Mouse (Mus musculus) lung, postnatal 14 days (tissue): ENCODE measurements around the gene Prrg1.
A peak's percentile ranks its signal among the peaks of the same experiment; 100 is the strongest.
"Not testable (repeated sequence)": the region's sequence is repeated elsewhere in the genome, so short reads cannot be mapped to it uniquely, and the experiment has no call there.

Source experiments
- DNase-seq: peaks from one replicate; pipeline ENCODE4 v3.0.0; 2021

Gene Prrg1

GRCm38 (mm10) chrX:78583202-78584004 lies at the start of gene Prrg1:
Gene Prrg1, minus strand, starts transcription at chrX:78583896.
- DNase-seq: peak; percentile 74

GRCm38 (mm10) chrX:78605814-78606213 lies 22.1 kb upstream of the Prrg1 start:
- no peak for DNase-seq

- no peak for DNase-seq
Observed at GRCm38 (mm10) chrX:78593138-78593537, 9.4 kb upstream of the Prrg1 start.

GRCm38 (mm10) chrX:78582854-78583201 lies 868 bp downstream of the Prrg1 start:
- DNase-seq: peak; percentile 57

DNA sequence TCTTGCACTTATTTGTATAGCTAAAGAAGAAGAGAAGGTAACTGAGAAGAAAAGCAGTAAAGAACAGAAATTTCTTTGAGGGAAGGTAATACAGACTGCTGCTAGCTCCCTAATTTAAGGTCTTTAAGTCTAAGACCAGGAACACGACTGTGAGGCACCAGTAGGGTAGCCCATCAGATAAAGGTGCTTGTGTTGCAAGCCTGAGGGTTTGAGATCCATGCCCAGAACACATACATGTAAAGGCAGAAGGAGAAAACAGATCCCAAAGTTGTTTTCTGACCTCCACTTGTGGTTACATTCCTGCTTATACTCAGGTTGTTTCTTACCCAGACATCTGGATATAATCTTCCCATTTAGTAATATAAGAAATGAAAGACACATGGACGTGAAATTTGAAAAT lies 20.2 kb downstream of the Prrg1 start:
- no peak for DNase-seq

DNA sequence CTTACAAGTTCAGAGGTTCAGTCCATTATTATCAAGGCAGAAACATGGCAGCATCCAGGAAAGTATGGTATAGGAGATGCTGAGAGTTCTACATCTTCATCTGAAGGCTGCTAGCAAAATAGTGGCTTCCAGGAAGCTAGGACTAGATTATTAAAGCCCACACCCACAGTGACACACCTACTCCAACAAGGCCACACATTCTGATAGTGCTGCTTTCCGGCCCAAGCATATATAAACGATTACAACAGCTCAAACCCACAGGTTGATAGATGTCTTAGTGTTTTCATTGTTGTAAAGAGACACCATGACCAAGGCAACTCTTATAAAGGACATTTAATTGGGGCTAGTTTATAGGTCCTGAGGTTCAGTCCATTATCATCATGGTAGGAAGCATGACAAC lies 30.3 kb downstream of the Prrg1 start:
- no peak for DNase-seq

GRCm38 (mm10) chrX:78552704-78553103 lies 31.0 kb downstream of the Prrg1 start:
- no peak for DNase-seq

DNA sequence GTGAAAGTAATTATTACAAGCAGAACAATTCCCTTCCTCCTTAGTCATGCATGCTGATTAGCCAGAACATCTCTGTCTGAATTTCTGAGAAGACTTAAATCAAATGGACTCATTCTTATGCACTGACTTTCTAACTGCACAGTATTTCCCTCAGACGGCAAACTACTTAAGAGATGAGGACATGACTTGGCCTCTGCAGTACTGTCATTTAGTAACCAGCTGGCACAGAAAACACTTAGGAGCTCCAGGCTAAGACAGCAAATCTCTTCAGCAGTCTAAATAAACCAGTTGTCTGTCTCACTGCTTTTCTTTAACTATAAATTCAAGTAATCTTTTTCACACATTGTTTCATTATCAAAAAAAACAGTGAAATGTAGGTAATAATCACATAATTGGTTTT lies 36.0 kb downstream of the Prrg1 start:
- no peak for DNase-seq

DNA sequence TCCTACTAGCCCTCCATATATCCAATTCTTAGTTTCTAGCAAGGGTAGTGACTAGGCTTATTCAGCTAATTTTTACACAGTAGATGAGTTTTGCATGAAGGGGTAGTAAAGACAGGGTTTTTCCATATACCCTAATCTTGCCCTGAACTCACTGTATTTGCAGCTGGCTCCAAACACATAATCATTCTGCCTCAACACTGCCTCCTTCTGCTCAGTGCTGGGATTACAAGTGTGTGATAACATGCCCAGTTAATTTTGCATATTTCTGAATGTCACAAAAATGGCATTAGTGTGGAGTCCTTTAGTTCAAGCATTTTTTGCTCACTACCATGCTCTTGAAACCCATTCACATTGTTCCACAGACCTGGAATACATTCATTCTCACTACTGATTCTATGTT lies 44.0 kb downstream of the Prrg1 start:
- peak; percentile 4 for DNase-seq

GRCm38 (mm10) chrX:78538632-78539316 lies 44.9 kb downstream of the Prrg1 start:
- peak; percentile 0 for DNase-seq

GRCm38 (mm10) chrX:78518301-78518700 lies 65.4 kb downstream of the Prrg1 start:
- DNase-seq: no peak

- DNase-seq: no peak
Observed at GRCm38 (mm10) chrX:78482987-78483386, 100.7 kb downstream of the Prrg1 start.

GRCm38 (mm10) chrX:78479710-78480109 lies 104.0 kb downstream of the Prrg1 start:
- no peak for DNase-seq

- DNase-seq: no peak
Observed at GRCm38 (mm10) chrX:78434357-78434756, 149.3 kb downstream of the Prrg1 start.

DNA sequence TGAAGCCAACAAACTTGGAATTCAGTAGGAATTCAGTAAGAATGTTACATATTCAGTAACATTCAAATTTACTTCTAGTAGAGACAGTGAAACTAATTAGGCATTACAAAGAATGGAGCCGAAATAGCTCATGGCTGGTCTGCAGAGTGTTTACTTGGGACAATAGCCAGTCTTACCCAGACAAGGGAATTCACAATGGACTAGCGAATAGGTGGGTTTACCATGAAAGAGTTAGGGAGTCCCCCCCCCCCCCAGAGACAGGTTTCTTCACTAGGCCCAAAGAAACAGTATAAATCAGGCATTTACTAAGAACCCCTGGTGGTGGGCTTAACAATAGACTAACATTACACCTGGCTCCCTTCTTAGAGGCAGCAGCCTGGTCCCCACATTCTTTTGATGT lies 180.3 kb downstream of the Prrg1 start:
- DNase-seq: not testable (repeated sequence)
